Mouse (Mus musculus): ENCODE results near the gene Tob2. TPM values are rescaled to one million over a fixed set of nuclear protein-coding genes. Genes with fewer than 3 reads are reported as not detected.

Tob2 gene
- total RNA-seq (2021), result 10 to 100 TPM; 30.5 to 36.4 TPM

GRCm38 (mm10) chr15:81858517-81859329 lies at the start of gene Tob2:
Tob2 (minus strand) TSS chr15:81858796.
- peak; percentile 67 to 73 for DNase-seq

GRCm38 (mm10) chr15:81907953-81908352 lies 49.4 kb upstream of the Tob2 start:
- no peak for DNase-seq

- peak; percentile 57 to 72 for DNase-seq
Observed at GRCm38 (mm10) chr15:81904939-81905338, 46.3 kb upstream of the Tob2 start.

- DNase-seq, result no peak
Observed at GRCm38 (mm10) chr15:81898751-81899150, 40.2 kb upstream of the Tob2 start.

GRCm38 (mm10) chr15:81897607-81898285 lies 39.1 kb upstream of the Tob2 start:
- DNase-seq, result no peak

- peak in 1 of 2 experiments; percentile 57 for DNase-seq
Observed at GRCm38 (mm10) chr15:81896407-81896806, 37.8 kb upstream of the Tob2 start.

GRCm38 (mm10) chr15:81894002-81894401 lies 35.4 kb upstream of the Tob2 start:
- DNase-seq, result no peak

- DNase-seq, result no peak
Observed at GRCm38 (mm10) chr15:81891822-81892580, 33.4 kb upstream of the Tob2 start.

- no peak for DNase-seq
Observed at GRCm38 (mm10) chr15:81891140-81891802, 32.7 kb upstream of the Tob2 start.

- DNase-seq, result no peak
Observed at GRCm38 (mm10) chr15:81889175-81889574, 30.6 kb upstream of the Tob2 start.

- no peak for DNase-seq
Observed at GRCm38 (mm10) chr15:81886795-81887550, 28.4 kb upstream of the Tob2 start.

- no peak for DNase-seq
Observed at GRCm38 (mm10) chr15:81885418-81885934, 26.9 kb upstream of the Tob2 start.

GRCm38 (mm10) chr15:81882348-81882747 lies 23.8 kb upstream of the Tob2 start:
- DNase-seq, result no peak

- peak; percentile 75 to 77 for DNase-seq
Observed at GRCm38 (mm10) chr15:81879531-81880401, 21.2 kb upstream of the Tob2 start.

- DNase-seq, result peak; percentile 98
Observed at GRCm38 (mm10) chr15:81872262-81873136, 13.9 kb upstream of the Tob2 start, which contains the start of gene Aco2. Aco2 (plus strand) TSS chr15:81872309.

GRCm38 (mm10) chr15:81871604-81872261 lies 13.1 kb upstream of the Tob2 start, which contains the start of gene Phf5a:
Phf5a (minus strand) TSS chr15:81871911.
- peak; percentile 74 to 82 for DNase-seq

GRCm38 (mm10) chr15:81869985-81870384 lies 11.4 kb upstream of the Tob2 start:
- no peak for DNase-seq

- DNase-seq, result no peak
Observed at GRCm38 (mm10) chr15:81864238-81864637, 5.6 kb upstream of the Tob2 start.
